Mouse (Mus musculus) thymus, adult 2 months (tissue): ENCODE results near the gene Cd160.

Experiments used
- CTCF ChIP-seq: fragments of 200-500 bp; IDR thresholded peaks from 2 replicates; pipeline ENCODE4 v1.5.1; 2012; ENCODE audit warnings: mild to moderate bottlenecking, control low read depth, low read length, moderate library complexity, borderline replicate concordance; ENCODE audit not compliant: control insufficient read depth, poor library complexity, insufficient read depth; ENCODE audit errors: extremely low read depth
- POLR2A ChIP-seq: fragments of 200-500 bp; IDR thresholded peaks from 2 replicates; pipeline ENCODE4 v1.6.1; 2012; ENCODE audit warnings: mild to moderate bottlenecking, low read length, control low read depth, moderate library complexity; ENCODE audit not compliant: control insufficient read depth, poor library complexity, insufficient read depth; ENCODE audit errors: extremely low read depth

- no peak for TF ChIP-seq CTCF
- TF ChIP-seq POLR2A = no peak
Measured at GRCm38 (mm10) chr3:96759695-96760094, 69.5 kb downstream of the Cd160 start.
